Mouse (Mus musculus) kidney, embryonic 15.5 days (tissue): ENCODE data around the gene Mfsd4a. TPM values are rescaled to one million over a fixed set of nuclear protein-coding genes. Genes with fewer than 3 reads are reported as not detected.
A peak's percentile ranks its signal among the peaks of the same experiment; 100 is the strongest.

Experiments
- ATAC-seq: fragments of 200-750 bp; cut with Nextera tagmentation; replicated peaks from 2 replicates; pipeline ENCODE4 v1.8.0; 2017; ENCODE audit warnings: moderate TSS enrichment; ENCODE audit not compliant: low FRiP score
- H3K27ac ChIP-seq: fragments of 300-500 bp; sonication (generic); 2 replicates; pipeline ENCODE4 v1.5.1; 2015; ENCODE audit warnings: mild to moderate bottlenecking, inconsistent platforms
- H3K27me3 ChIP-seq: fragments of 300-500 bp; sonication (generic); 2 replicates; pipeline ENCODE4 v1.6.1; 2015; ENCODE audit warnings: inconsistent platforms
- H3K36me3 ChIP-seq: fragments of 300-500 bp; sonication (generic); 2 replicates; pipeline ENCODE4 v1.6.1; 2015; ENCODE audit warnings: inconsistent platforms
- H3K4me1 ChIP-seq: fragments of 300-500 bp; sonication (generic); 2 replicates; pipeline ENCODE4 v1.6.1; 2015; ENCODE audit warnings: inconsistent platforms
- H3K4me2 ChIP-seq: fragments of 300-500 bp; sonication (generic); 2 replicates; pipeline ENCODE4 v1.6.1; 2015; ENCODE audit warnings: moderate library complexity, mild to moderate bottlenecking, inconsistent platforms
- H3K4me3 ChIP-seq: fragments of 300-500 bp; sonication (generic); replicated peaks from 2 replicates; pipeline ENCODE4 v1.5.1; 2015; ENCODE audit warnings: mild to moderate bottlenecking, inconsistent platforms
- H3K9ac ChIP-seq: fragments of 300-500 bp; sonication (generic); 2 replicates; pipeline ENCODE4 v1.6.1; 2015; ENCODE audit warnings: mild to moderate bottlenecking, inconsistent platforms
- H3K9me3 ChIP-seq: fragments of 300-500 bp; sonication (generic); replicated peaks from 2 replicates; pipeline ENCODE4 v1.6.1; 2016; ENCODE audit warnings: inconsistent platforms
- WGBS: fragments of 180-500 bp; shearing (Covaris S2); methylation state at CpG from one replicate; pipeline ENCODE4 v1.1.7; 2015; ENCODE audit warnings: mixed read lengths; 5-methylcytosine and 5-hydroxymethylcytosine counted together
- polyA plus RNA-seq: library from polyadenylated mRNA; unstranded; fragments of >200 nt; fragmentation: Nextera tagmentation; extraction: Ambion mirVana; gene quantifications from 2 replicates; pipeline ENCODE4 v1.2.1, GENCODE M21; 2015

Gene Mfsd4a
- polyA plus RNA-seq, 1 experiment from 2014 or later = 15.6 TPM

DNA sequence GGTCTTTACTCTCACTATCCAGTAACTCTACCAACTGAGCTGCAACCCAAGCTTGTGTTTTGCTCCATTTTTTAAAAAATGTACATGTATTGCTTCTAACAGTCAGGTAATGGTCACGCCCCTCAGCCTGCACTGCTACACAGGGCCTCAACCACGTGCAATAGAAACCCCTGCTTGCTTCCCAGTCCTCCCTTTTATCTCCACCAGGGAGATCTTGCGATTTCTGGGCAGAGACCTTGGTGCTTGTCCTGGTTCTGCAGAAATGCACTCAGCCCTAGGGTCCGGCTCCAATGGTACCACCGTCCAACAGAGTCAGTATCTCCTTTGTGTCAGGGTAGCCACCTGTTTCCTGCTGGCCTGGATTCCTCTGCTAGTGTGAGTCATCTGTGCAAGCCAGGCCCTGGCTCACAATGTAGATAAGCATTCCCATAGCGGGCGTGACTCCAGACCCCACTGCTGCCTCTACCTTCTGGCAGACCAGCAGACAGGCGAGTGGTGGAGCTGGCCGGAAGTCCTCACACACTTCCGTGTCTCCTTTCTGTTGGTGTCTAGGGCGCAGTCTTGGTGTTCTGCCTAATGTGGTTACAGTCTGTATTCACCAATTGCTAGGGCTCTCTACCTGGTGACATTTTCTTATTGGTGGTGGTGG, 27.6 kb upstream of the Mfsd4a start:
- H3K27ac ChIP-seq = no peak overlapping the region
- H3K9ac ChIP-seq = no peak overlapping the region
- no peak overlapping the region for H3K4me3 ChIP-seq
- H3K27me3 ChIP-seq = no peaks in the 10 kb centered on the region
- no peak overlapping the region for H3K4me2 ChIP-seq
- H3K4me1 ChIP-seq = 0 out of 2 replicates have a peak, but pooled peaks cover 5% of the 10 kb centered on the region
- no peaks in the 10 kb centered on the region for H3K36me3 ChIP-seq
- WGBS = 68% methylated on average over 11 of the region's 11 CpGs
- no peak for ATAC-seq
- H3K9me3 ChIP-seq = no peaks in the 10 kb centered on the region

DNA sequence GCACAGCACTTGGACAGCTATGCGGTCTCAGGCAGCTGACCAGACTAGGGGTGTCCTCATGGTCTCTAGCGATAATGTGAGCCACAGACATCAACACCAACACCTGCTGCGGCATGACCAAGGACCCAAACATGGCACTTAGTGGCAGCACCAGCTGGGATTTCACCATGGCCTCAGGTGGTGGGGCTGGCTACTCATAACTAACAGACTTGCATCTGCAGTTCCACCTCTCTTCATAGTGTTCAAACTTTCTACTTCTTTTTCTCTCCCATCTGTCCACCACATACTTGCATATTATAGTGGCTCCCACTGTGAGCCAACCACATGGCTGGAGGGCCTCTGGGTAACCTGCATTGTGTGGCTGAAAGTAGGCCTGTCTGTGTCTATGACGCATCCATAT, 25.4 kb upstream of the Mfsd4a start:
- H3K36me3 ChIP-seq = no peaks in the 10 kb centered on the region
- H3K9ac ChIP-seq = no peak overlapping the region
- no peak overlapping the region for H3K4me2 ChIP-seq
- H3K27me3 ChIP-seq = no peaks in the 10 kb centered on the region
- H3K4me3 ChIP-seq = no peak overlapping the region
- 93% methylated on average over 4 of the region's 4 CpGs for WGBS
- H3K27ac ChIP-seq = no peak overlapping the region
- ATAC-seq = no peak
- 0 out of 2 replicates have a peak, but pooled peaks cover 5% of the 10 kb centered on the region for H3K4me1 ChIP-seq
- no peaks in the 10 kb centered on the region for H3K9me3 ChIP-seq

DNA sequence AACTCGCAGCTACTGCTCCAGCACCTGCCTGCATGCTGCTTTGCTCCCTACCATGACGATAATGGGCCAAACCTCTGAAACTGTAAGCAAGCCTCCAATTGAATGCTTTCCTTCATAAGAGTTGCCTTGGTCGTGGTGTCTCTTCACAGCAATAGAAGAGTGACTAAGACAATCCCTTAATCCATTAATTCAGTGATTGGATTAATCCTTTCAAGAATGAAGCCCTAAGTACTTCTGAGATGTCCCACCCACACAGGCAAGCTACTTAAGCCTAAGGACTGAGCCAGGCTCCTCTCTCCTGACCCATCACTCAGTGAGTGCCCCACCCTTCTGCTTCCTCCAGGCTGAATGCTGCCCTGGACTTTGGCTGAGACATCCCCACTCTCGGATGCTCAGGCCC, 22.4 kb upstream of the Mfsd4a start:
- no peaks in the 10 kb centered on the region for H3K36me3 ChIP-seq
- H3K27ac ChIP-seq = no peak overlapping the region
- 84% methylated on average over 4 of the region's 4 CpGs for WGBS
- H3K9ac ChIP-seq = no peak overlapping the region
- no peak overlapping the region for H3K4me3 ChIP-seq
- H3K27me3 ChIP-seq = no peaks in the 10 kb centered on the region
- no peak overlapping the region for H3K4me2 ChIP-seq
- no peaks in the 10 kb centered on the region for H3K9me3 ChIP-seq
- no peak for ATAC-seq
- no peaks in the 10 kb centered on the region for H3K4me1 ChIP-seq

DNA sequence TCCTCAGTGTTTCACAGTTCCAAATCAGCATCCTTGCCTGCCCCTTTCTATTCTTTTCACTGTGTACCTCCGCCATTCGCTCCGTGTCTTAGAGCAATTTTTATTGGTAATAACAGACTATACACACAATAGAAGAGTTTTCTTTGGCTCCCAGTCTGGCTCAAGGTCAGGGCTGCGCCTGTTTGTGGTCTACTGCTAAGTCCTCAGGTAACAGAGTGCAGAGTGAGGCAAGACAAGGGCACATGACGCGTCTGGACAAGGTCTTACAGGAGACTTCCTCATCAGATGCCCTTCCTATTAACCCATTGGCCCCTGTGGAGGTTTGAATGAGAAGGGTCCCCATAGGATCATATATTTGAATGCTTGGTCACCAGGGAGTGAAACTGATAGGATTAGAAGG, 21.9 kb upstream of the Mfsd4a start:
- WGBS = 78% methylated on average over 6 of the region's 6 CpGs
- Histone ChIP-seq H3K4me3 (no peak overlapping the region), H3K36me3 (no peaks in the 10 kb centered on the region), H3K4me1 (no peaks in the 10 kb centered on the region), H3K9ac (no peak overlapping the region), H3K4me2 (no peak overlapping the region), H3K9me3 (no peaks in the 10 kb centered on the region), H3K27me3 (no peaks in the 10 kb centered on the region), H3K27ac (no peak overlapping the region)
- ATAC-seq = no peak

DNA sequence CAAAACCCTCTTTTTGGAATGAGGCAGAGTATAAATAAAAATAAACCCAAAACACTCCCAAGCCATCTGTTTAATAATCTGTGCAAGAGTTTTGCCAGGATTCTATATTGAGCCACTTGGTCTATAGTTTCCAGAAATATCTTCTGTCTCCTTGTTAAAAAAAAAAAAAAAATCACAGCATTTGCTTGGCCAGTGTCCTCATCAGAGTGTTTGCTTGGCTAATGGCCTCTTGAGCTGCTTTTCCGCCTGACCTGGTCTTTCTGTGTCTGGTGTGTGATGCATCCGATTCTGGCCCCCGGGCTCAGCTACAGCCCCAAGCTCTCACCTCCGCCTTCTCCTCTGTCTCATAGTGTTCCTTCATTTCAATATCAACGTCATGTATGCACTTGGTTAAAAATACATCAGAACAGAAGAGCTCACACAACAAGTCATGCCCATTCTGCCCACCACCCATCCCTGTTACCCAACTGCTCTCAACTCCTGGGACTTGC, 20.4 kb upstream of the Mfsd4a start:
- Histone ChIP-seq H3K4me2 (no peak overlapping the region), H3K9me3 (no peaks in the 10 kb centered on the region), H3K4me1 (no peaks in the 10 kb centered on the region), H3K9ac (no peak overlapping the region), H3K27ac (no peak overlapping the region), H3K36me3 (no peaks in the 10 kb centered on the region), H3K27me3 (no peaks in the 10 kb centered on the region), H3K4me3 (no peak overlapping the region)
- 87% methylated on average over 5 of the region's 5 CpGs for WGBS
- ATAC-seq = no peak

DNA sequence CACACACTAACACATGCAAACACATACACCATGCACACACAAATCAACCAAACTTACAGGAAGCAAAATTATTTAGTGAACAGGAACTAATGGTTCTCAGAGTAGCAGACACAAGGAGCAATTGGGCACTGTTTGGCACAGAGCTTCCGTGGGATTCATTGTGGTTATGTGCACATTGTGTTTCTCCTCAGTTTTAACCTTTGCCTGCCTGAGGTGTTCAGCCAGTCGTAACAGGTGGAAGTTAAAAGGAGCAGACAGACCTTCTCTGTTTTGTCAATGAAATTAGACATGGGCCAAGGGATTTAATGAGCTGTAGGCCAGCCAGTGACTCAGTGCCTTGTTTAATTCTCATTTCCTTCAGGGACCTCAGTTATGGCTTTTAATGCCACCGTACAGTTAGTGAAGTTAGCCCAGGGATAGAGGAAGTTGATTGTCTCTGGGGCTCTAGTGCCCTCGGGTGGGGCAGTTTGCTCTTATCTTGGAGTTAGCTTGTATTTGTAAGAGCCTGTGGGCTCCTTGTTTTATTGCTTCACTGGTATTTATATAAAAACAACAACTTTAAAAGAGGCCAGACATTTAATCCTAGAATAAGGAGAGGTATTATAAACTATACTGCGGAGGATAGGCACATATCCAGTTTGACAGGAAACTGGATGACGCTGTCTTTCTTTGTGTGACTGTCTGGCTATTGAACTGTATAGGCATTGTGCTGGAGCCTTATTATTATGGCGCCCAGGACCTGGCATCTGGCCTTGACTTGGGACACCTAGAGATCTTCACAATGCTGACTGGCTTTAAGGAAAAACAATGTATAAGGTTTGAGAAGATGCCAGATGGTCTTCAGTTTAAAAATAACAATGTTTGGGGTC, 17.6 kb upstream of the Mfsd4a start:
- H3K27ac ChIP-seq = peak overlapping the region; percentile 9; the same call in 1 of the 2 replicates
- no peak overlapping the region for H3K4me2 ChIP-seq
- WGBS = 48% methylated on average over 7 of the region's 7 CpGs
- no peaks in the 10 kb centered on the region for H3K4me1 ChIP-seq
- ATAC-seq = peak; percentile 69
- no peak overlapping the region for H3K4me3 ChIP-seq
- no peaks in the 10 kb centered on the region for H3K27me3 ChIP-seq
- H3K36me3 ChIP-seq = no peaks in the 10 kb centered on the region
- H3K9ac ChIP-seq = no peak overlapping the region
- no peaks in the 10 kb centered on the region for H3K9me3 ChIP-seq

DNA sequence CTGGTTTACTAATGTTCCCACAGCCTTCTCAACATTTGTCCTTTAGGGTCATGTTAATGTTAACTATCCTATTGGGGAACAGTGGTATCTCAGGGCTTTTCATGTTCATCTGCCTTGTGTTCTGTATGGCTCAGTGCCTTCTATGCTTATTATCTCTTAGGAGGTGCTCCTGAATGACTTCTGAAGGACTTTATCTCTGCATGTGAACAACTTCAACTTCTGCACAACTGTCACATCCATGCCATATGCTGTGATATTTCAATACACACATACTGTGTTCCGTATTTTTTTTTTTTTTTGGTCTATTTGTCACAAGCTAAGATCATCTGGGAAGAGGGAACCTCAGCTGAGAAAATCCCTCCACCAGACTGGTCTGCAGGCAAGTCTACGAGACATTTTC, 10.6 kb upstream of the Mfsd4a start:
- no peaks in the 10 kb centered on the region for H3K27me3 ChIP-seq
- H3K27ac ChIP-seq = no peak overlapping the region
- no peak overlapping the region for H3K4me2 ChIP-seq
- no peak overlapping the region for H3K9ac ChIP-seq
- H3K9me3 ChIP-seq = no peaks in the 10 kb centered on the region
- peaks cover 3% of the 10 kb centered on the region; the same call in 1 of the 2 replicates for H3K4me1 ChIP-seq
- H3K4me3 ChIP-seq = no peak overlapping the region
- no peaks in the 10 kb centered on the region for H3K36me3 ChIP-seq
- WGBS = 91% methylated on average over 2 of the region's 2 CpGs
- no peak for ATAC-seq

DNA sequence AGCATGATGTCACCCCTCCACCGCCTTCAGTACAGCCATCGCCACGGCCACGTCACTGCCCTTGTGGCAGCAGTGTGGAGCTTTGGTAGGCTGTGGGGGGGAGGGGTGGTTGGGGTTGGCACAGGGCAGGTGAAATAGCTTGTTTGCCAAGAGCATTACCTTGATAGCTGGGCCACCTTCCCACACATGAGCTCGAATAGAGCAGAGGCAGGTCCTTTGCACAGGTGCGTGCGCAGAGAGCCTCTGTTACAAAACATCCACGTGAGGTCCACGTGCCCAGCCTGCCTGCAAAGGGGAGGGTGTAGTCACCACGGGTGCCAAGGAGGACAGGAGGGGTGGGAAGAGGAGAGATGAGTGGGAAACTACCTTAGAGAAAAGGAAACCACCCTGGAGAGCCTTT, 7.7 kb upstream of the Mfsd4a start:
- no peak overlapping the region for H3K4me2 ChIP-seq
- no peaks in the 10 kb centered on the region for H3K9me3 ChIP-seq
- H3K27ac ChIP-seq = no peak overlapping the region
- H3K4me1 ChIP-seq = peaks cover 9% of the 10 kb centered on the region
- no peaks in the 10 kb centered on the region for H3K36me3 ChIP-seq
- ATAC-seq = no peak
- H3K27me3 ChIP-seq = peaks cover 1% of the 10 kb centered on the region
- no peak overlapping the region for H3K4me3 ChIP-seq
- H3K9ac ChIP-seq = no peak overlapping the region
- 88% methylated on average over 10 of the region's 10 CpGs for WGBS

DNA sequence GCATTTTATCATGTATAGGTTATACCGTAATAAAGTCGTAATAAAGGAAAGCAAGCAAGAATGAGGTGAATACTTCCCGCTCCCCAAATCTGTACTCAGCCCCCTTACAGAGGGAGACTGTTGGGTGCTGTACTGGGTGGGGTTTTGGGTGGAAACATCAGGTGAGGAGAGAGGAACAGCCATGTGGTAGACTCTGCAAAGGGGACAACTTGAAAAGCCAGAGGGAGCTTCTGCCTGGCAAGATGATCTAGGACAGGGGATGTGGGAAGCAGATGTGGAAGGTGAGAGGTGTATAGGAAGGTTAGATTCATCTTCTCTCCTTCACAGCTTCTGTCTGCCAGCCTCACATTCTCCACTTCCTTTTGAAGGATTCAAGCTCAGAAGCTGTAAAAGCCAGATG, 2.8 kb upstream of the Mfsd4a start:
- ATAC-seq = no peak
- WGBS = 79% methylated on average over 3 of the region's 3 CpGs

DNA sequence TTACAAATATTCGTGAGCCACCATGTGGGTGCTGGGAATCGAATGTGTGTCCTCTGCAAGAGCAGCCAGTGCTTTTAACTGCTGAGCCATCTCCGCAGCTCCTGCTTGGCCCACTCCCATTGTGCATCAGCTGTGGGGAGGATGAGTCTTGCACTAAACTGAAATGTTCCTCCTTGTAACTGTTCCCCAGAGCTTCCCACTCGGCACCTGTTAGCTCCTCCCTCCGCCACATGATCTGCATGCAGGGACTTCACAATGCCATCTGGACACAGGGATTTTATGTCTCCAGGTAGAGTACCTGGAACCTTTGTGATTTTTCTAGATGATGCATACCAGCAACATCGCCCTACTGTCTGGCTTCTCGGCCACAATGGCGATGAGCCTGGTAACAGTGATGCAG, 1.6 kb upstream of the Mfsd4a start:
- H3K27me3 ChIP-seq = peaks cover 52% of the 10 kb centered on the region
- WGBS = 88% methylated on average over 8 of the region's 8 CpGs
- peaks cover 20% of the 10 kb centered on the region for H3K4me1 ChIP-seq
- no peak overlapping the region for H3K9ac ChIP-seq
- H3K9me3 ChIP-seq = no peaks in the 10 kb centered on the region
- H3K27ac ChIP-seq = no peak overlapping the region
- ATAC-seq = no peak
- H3K4me2 ChIP-seq = no peak overlapping the region
- H3K4me3 ChIP-seq = no peak overlapping the region
- H3K36me3 ChIP-seq = no peaks in the 10 kb centered on the region

More for the DNA sequence above, 2.8 kb upstream of the Mfsd4a start:
- peaks cover 20% of the 10 kb centered on the region for H3K4me1 ChIP-seq
- no peaks in the 10 kb centered on the region for H3K9me3 ChIP-seq
- no peak overlapping the region for H3K4me3 ChIP-seq
- H3K27me3 ChIP-seq = peaks cover 46% of the 10 kb centered on the region
- H3K27ac ChIP-seq = no peak overlapping the region
- no peak overlapping the region for H3K9ac ChIP-seq
- H3K36me3 ChIP-seq = no peaks in the 10 kb centered on the region
- no peak overlapping the region for H3K4me2 ChIP-seq

DNA sequence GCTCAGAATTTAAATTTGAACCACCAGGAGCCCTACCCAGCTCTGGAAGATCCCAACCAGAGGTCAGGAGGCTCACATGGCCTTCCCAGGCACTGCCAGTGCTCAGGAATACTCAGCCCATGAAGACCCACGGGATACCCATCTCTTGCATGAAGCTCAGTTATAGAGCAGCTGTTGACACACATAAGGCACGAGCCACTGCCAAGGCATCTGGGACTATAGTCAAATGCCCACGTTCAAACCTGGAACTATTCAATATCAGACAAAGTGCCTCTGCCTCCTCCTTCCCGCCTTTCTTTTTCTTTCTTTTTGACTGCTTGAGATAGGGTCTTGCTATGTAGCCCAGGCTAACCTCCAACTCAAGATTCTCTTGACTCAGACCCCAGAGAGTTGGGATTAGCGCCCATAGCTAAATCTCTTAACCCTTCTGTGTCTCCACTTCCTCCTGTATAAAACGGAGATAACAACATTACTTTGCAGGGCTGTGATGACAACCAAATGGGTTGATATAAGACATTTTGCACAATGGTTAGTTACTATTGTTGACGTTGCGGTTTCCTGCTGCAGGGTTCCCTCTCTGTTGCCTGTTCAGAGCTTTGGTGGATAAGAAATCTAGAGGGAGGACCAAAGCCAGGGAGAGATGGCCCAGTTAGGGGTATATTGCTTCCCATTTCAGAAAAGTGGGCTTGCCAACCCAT, 2.2 kb downstream of the Mfsd4a start:
- Histone ChIP-seq H3K9ac (no peak overlapping the region), H3K9me3 (no peaks in the 10 kb centered on the region), H3K4me1 (peaks cover 26% of the 10 kb centered on the region), H3K27ac (no peak overlapping the region), H3K36me3 (no peaks in the 10 kb centered on the region), H3K27me3 (peaks cover 51% of the 10 kb centered on the region), H3K4me2 (no peak overlapping the region), H3K4me3 (no peak overlapping the region)
- 76% methylated on average over 8 of the region's 8 CpGs for WGBS
- no peak for ATAC-seq

DNA sequence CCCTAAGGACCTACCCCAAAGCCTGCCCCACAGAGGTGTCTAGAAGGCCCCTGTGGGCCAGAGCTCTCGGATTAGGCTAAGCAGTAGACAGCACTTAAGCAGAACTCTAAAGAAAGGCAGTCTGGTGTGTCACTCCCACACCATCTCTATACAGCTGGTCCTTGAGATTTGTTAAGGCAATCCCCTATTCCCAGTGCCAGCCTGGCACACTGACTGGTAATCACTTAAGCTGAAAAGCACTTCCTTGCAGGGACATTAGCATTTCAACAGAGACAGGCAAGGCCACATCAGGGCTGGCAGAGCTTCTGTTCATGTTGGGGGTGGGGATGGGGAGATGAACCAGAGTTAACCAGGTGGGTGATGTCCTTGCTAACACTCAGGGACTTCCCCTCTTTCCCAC, 2.9 kb downstream of the Mfsd4a start:
- Histone ChIP-seq H3K9ac (no peak overlapping the region), H3K4me3 (no peak overlapping the region), H3K36me3 (no peaks in the 10 kb centered on the region), H3K4me2 (no peak overlapping the region), H3K4me1 (peaks cover 26% of the 10 kb centered on the region), H3K27ac (no peak overlapping the region), H3K27me3 (peaks cover 49% of the 10 kb centered on the region), H3K9me3 (no peaks in the 10 kb centered on the region)
- ATAC-seq = no peak
- WGBS = 67% methylated on average over 1 of the region's 1 CpGs
